Mouse (Mus musculus): ENCODE results near the gene Cfap77. TPM values are rescaled to one million over a fixed set of nuclear protein-coding genes. Genes with fewer than 3 reads are reported as not detected.

Gene Cfap77
- total RNA-seq, 2 experiments from 2014 or later, result 2.2 to 2.4 TPM

- ATAC-seq (replicated peaks; ENCODE audit: low FRiP score, low TSS enrichment, poor library complexity, severe bottlenecking), result no peak
These were observed 47.2 kb downstream of the Cfap77 start for GRCm38 (mm10) chr2:29007656-29008055.

- no peak for ATAC-seq (replicated peaks; ENCODE audit: low FRiP score, low TSS enrichment, poor library complexity, severe bottlenecking)
These were observed 48.3 kb downstream of the Cfap77 start for GRCm38 (mm10) chr2:29006455-29007034.

- ATAC-seq (replicated peaks; ENCODE audit: low FRiP score, low TSS enrichment, poor library complexity, severe bottlenecking), result no peak
These were observed 50.8 kb downstream of the Cfap77 start for GRCm38 (mm10) chr2:29004037-29004436.

GRCm38 (mm10) chr2:28998246-28998645 lies 56.6 kb downstream of the Cfap77 start:
- ATAC-seq (replicated peaks; ENCODE audit: low FRiP score, low TSS enrichment, poor library complexity, severe bottlenecking), result no peak

- ATAC-seq (replicated peaks; ENCODE audit: low FRiP score, low TSS enrichment, poor library complexity, severe bottlenecking), result no peak
These were observed 57.6 kb downstream of the Cfap77 start for GRCm38 (mm10) chr2:28997161-28997834.

- no peak for ATAC-seq (replicated peaks; ENCODE audit: low FRiP score, low TSS enrichment, poor library complexity, severe bottlenecking)
These were observed 59.4 kb downstream of the Cfap77 start for GRCm38 (mm10) chr2:28995436-28995835.

GRCm38 (mm10) chr2:28994014-28994413 lies 60.9 kb downstream of the Cfap77 start:
- ATAC-seq (replicated peaks; ENCODE audit: low FRiP score, low TSS enrichment, poor library complexity, severe bottlenecking), result no peak

GRCm38 (mm10) chr2:28988781-28989180 lies 66.1 kb downstream of the Cfap77 start:
- no peak for ATAC-seq (replicated peaks; ENCODE audit: low FRiP score, low TSS enrichment, poor library complexity, severe bottlenecking)

- ATAC-seq (replicated peaks; ENCODE audit: low FRiP score, low TSS enrichment, poor library complexity, severe bottlenecking), result no peak
These were observed 74.6 kb downstream of the Cfap77 start for GRCm38 (mm10) chr2:28980080-28980910.

- no peak for ATAC-seq (replicated peaks; ENCODE audit: low FRiP score, low TSS enrichment, poor library complexity, severe bottlenecking)
These were observed 76.4 kb downstream of the Cfap77 start for GRCm38 (mm10) chr2:28978461-28978860.

- peak; percentile 67 for ATAC-seq (replicated peaks; ENCODE audit: low FRiP score, low TSS enrichment, poor library complexity, severe bottlenecking)
These were observed 78.2 kb downstream of the Cfap77 start for GRCm38 (mm10) chr2:28976635-28977034.

GRCm38 (mm10) chr2:28975604-28976003 lies 79.3 kb downstream of the Cfap77 start:
- ATAC-seq (replicated peaks; ENCODE audit: low FRiP score, low TSS enrichment, poor library complexity, severe bottlenecking), result no peak

GRCm38 (mm10) chr2:28974520-28974919 lies 80.3 kb downstream of the Cfap77 start:
- ATAC-seq (replicated peaks; ENCODE audit: low FRiP score, low TSS enrichment, poor library complexity, severe bottlenecking), result no peak

- no peak for ATAC-seq (replicated peaks; ENCODE audit: low FRiP score, low TSS enrichment, poor library complexity, severe bottlenecking)
These were observed 80.9 kb downstream of the Cfap77 start for GRCm38 (mm10) chr2:28973832-28974450.

GRCm38 (mm10) chr2:28970424-28970823 lies 84.4 kb downstream of the Cfap77 start:
- no peak for ATAC-seq (replicated peaks; ENCODE audit: low FRiP score, low TSS enrichment, poor library complexity, severe bottlenecking)

- ATAC-seq (replicated peaks; ENCODE audit: low FRiP score, low TSS enrichment, poor library complexity, severe bottlenecking), result no peak
These were observed 86.6 kb downstream of the Cfap77 start for GRCm38 (mm10) chr2:28968278-28968677.

- ATAC-seq (replicated peaks; ENCODE audit: low FRiP score, low TSS enrichment, poor library complexity, severe bottlenecking), result no peak
These were observed 88.6 kb downstream of the Cfap77 start for GRCm38 (mm10) chr2:28966151-28966795.

- no peak for ATAC-seq (replicated peaks; ENCODE audit: low FRiP score, low TSS enrichment, poor library complexity, severe bottlenecking)
These were observed 91.3 kb downstream of the Cfap77 start for GRCm38 (mm10) chr2:28963565-28963964.

- no peak for ATAC-seq (replicated peaks; ENCODE audit: low FRiP score, low TSS enrichment, poor library complexity, severe bottlenecking)
These were observed 93.2 kb downstream of the Cfap77 start for GRCm38 (mm10) chr2:28961636-28962035.
